Mouse (Mus musculus) CH12.LX (cell line): ENCODE data around the gene Dgka. TPM values are rescaled to one million over a fixed set of nuclear protein-coding genes. Genes with fewer than 3 reads are reported as not detected.

Source experiments
- DNase-seq: peaks from one replicate; pipeline ENCODE4 v3.0.0-alpha.2; 2013; ENCODE audit errors: extremely low read depth
- H3K27ac ChIP-seq: 2 replicates; pipeline ENCODE4 v1.5.1; 2012; ENCODE audit warnings: low read depth, mild to moderate bottlenecking, control low read depth, moderate library complexity; ENCODE audit not compliant: insufficient read depth
- H3K27me3 ChIP-seq: replicated peaks from 2 replicates; pipeline ENCODE3; 2012; ENCODE audit warnings: inconsistent platforms
- H3K36me3 ChIP-seq, 2 experiments: replicated peaks in 1 of 2; 2 replicates each; pipeline versions ENCODE3 to v1.6.1; 2012; ENCODE audit warnings: inconsistent platforms in 1 of 2, low read length in 1 of 2, mild to moderate bottlenecking in 1 of 2, mixed read lengths in 1 of 2, moderate library complexity in 1 of 2; ENCODE audit not compliant: control insufficient read depth in 1 of 2, insufficient read depth in 1 of 2
- H3K4me1 ChIP-seq, 2 experiments: 2 replicates each; pipeline ENCODE4 v1.6.1; 2012; ENCODE audit warnings: inconsistent platforms in 1 of 2, moderate library complexity in 1 of 2; ENCODE audit not compliant: insufficient read depth in 2 of 2, control insufficient read depth in 1 of 2
- H3K4me2 ChIP-seq: 2 replicates; pipeline ENCODE4 v1.6.1; 2012; ENCODE audit warnings: low read depth, mild to moderate bottlenecking, control low read depth; ENCODE audit not compliant: poor library complexity, insufficient read depth, severe bottlenecking
- H3K4me3 ChIP-seq, 3 experiments: fragments of 150-350 bp in 1 of 3; sonication (generic) in 1 of 3; replicated peaks in 1 of 3; 2 replicates each; pipeline versions ENCODE3 to v1.5.1; 2011 to 2012; ENCODE audit warnings: low read depth in 2 of 3, low read length in 2 of 3, mild to moderate bottlenecking in 2 of 3, moderate library complexity in 2 of 3, control low read depth in 1 of 3, improper control_type of control experiment in 1 of 3, inconsistent platforms in 1 of 3, mixed read lengths in 1 of 3; ENCODE audit not compliant: poor library complexity in 1 of 3
- H3K79me2 ChIP-seq: replicated peaks from 2 replicates; pipeline ENCODE4 v1.6.1; 2012; ENCODE audit warnings: mild to moderate bottlenecking, moderate library complexity; ENCODE audit not compliant: control insufficient read depth, poor library complexity, insufficient read depth, severe bottlenecking; ENCODE audit errors: extremely low read depth
- H3K9ac ChIP-seq: 2 replicates; pipeline ENCODE4 v1.6.1; 2012; ENCODE audit warnings: low read depth, mild to moderate bottlenecking, control low read depth, moderate library complexity; ENCODE audit not compliant: insufficient read depth
- H3K9me3 ChIP-seq: replicated peaks from 2 replicates; pipeline ENCODE3; 2012; ENCODE audit warnings: low read length, inconsistent platforms, mixed read lengths
- CHD2 ChIP-seq: IDR thresholded peaks from 2 replicates; pipeline ENCODE4 v1.6.1; 2011; ENCODE audit warnings: low read length, improper control_type of control experiment
- CTCF ChIP-seq, 2 experiments: IDR thresholded peaks in 1 of 2; conservative IDR thresholded peaks in 1 of 2; 2 replicates each; pipeline ENCODE4 v1.5.1; 2011 to 2012; ENCODE audit warnings: low read depth in 2 of 2, low read length in 2 of 2, improper control_type of control experiment in 1 of 2, inconsistent platforms in 1 of 2, mild to moderate bottlenecking in 1 of 2, moderate library complexity in 1 of 2
- E2F4 ChIP-seq: IDR thresholded peaks from 2 replicates; pipeline ENCODE4 v1.6.1; 2011; ENCODE audit warnings: low read depth, low read length, improper control_type of control experiment; ENCODE audit not compliant: insufficient replicate concordance
- ELF1 ChIP-seq: IDR thresholded peaks from 2 replicates; pipeline ENCODE4 v1.6.1; 2014; ENCODE audit warnings: low read depth, mild to moderate bottlenecking, inconsistent platforms, low read length, improper control_type of control experiment
- EP300 ChIP-seq: IDR thresholded peaks from 2 replicates; pipeline ENCODE4 v1.6.1; 2011; ENCODE audit warnings: low read length, improper control_type of control experiment
- HCFC1 ChIP-seq: IDR thresholded peaks from 2 replicates; pipeline ENCODE4 v1.6.1; 2012; ENCODE audit warnings: low read depth, mild to moderate bottlenecking, inconsistent platforms, low read length, improper control_type of control experiment
- IRF4 ChIP-seq: IDR thresholded peaks from 2 replicates; pipeline ENCODE4 v1.6.1; 2014; ENCODE audit warnings: low read depth, mild to moderate bottlenecking, inconsistent platforms, low read length, improper control_type of control experiment
- JUN ChIP-seq: IDR thresholded peaks from 2 replicates; pipeline ENCODE4 v1.6.1; 2011; ENCODE audit warnings: low read depth, mild to moderate bottlenecking, low read length, improper control_type of control experiment, moderate library complexity; ENCODE audit not compliant: insufficient read depth
- JUND ChIP-seq: conservative IDR thresholded peaks from 2 replicates; pipeline ENCODE4 v1.6.1; 2011; ENCODE audit warnings: low read depth, low read length, improper control_type of control experiment
- KAT2A ChIP-seq: IDR thresholded peaks from 2 replicates; pipeline ENCODE4 v1.6.1; 2012; ENCODE audit warnings: low read length, improper control_type of control experiment, inconsistent platforms; ENCODE audit not compliant: insufficient replicate concordance
- MAFK ChIP-seq: IDR thresholded peaks from 2 replicates; pipeline ENCODE4 v1.6.1; 2011; ENCODE audit warnings: low read length, improper control_type of control experiment; ENCODE audit not compliant: insufficient replicate concordance
- MAX ChIP-seq: IDR thresholded peaks from 2 replicates; pipeline ENCODE4 v1.6.1; 2011; ENCODE audit warnings: low read length, improper control_type of control experiment
- MAZ ChIP-seq: IDR thresholded peaks from 2 replicates; pipeline ENCODE4 v1.6.1; 2012; ENCODE audit warnings: low read depth, mild to moderate bottlenecking, inconsistent platforms, low read length, improper control_type of control experiment, moderate library complexity
- MEF2A ChIP-seq: IDR thresholded peaks from 2 replicates; pipeline ENCODE4 v1.6.1; 2014; ENCODE audit warnings: low read depth, mild to moderate bottlenecking, inconsistent platforms, low read length, improper control_type of control experiment, borderline replicate concordance
- NRF1 ChIP-seq: IDR thresholded peaks from 2 replicates; pipeline ENCODE4 v1.6.1; 2014; ENCODE audit warnings: low read depth, mild to moderate bottlenecking, inconsistent platforms, low read length, improper control_type of control experiment, moderate library complexity
- PAX5 ChIP-seq: IDR thresholded peaks from 2 replicates; pipeline ENCODE4 v1.6.1; 2012; ENCODE audit warnings: low read length, inconsistent platforms, mixed read lengths
- POLR2AphosphoS2 ChIP-seq: IDR thresholded peaks from 2 replicates; pipeline ENCODE4 v1.6.1; 2011; ENCODE audit warnings: low read depth, low read length, improper control_type of control experiment
- RAD21 ChIP-seq: IDR thresholded peaks from 2 replicates; pipeline ENCODE4 v1.6.1; 2011; ENCODE audit warnings: low read depth, mild to moderate bottlenecking, low read length, improper control_type of control experiment, moderate library complexity
- RCOR1 ChIP-seq: conservative IDR thresholded peaks from 2 replicates; pipeline ENCODE4 v1.6.1; 2012; ENCODE audit warnings: low read depth, mild to moderate bottlenecking, inconsistent platforms, low read length, improper control_type of control experiment
- SIN3A ChIP-seq: IDR thresholded peaks from 2 replicates; pipeline ENCODE4 v1.6.1; 2012; ENCODE audit warnings: low read length, improper control_type of control experiment, inconsistent platforms
- SMC3 ChIP-seq: IDR thresholded peaks from 2 replicates; pipeline ENCODE4 v1.6.1; 2011; ENCODE audit warnings: low read depth, low read length, improper control_type of control experiment
- TBP ChIP-seq: conservative IDR thresholded peaks from 2 replicates; pipeline ENCODE4 v1.6.1; 2011; ENCODE audit warnings: low read depth, low read length, improper control_type of control experiment
- TCF12 ChIP-seq: IDR thresholded peaks from 2 replicates; pipeline ENCODE4 v1.6.1; 2014; ENCODE audit warnings: low read depth, mild to moderate bottlenecking, inconsistent platforms, low read length, improper control_type of control experiment
- USF1 ChIP-seq: IDR thresholded peaks from 2 replicates; pipeline ENCODE4 v1.6.1; 2014; ENCODE audit warnings: low read depth, mild to moderate bottlenecking, inconsistent platforms, low read length, improper control_type of control experiment
- USF2 ChIP-seq: conservative IDR thresholded peaks from 2 replicates; pipeline ENCODE4 v1.6.1; 2011; ENCODE audit warnings: low read depth, low read length, improper control_type of control experiment
- ZC3H11A ChIP-seq: IDR thresholded peaks from 2 replicates; pipeline ENCODE4 v1.6.1; 2012; ENCODE audit warnings: low read depth, mild to moderate bottlenecking, inconsistent platforms, low read length, improper control_type of control experiment
- ZKSCAN1 ChIP-seq: IDR thresholded peaks from 2 replicates; pipeline ENCODE4 v1.6.1; 2012; ENCODE audit warnings: low read depth, inconsistent platforms, low read length, improper control_type of control experiment, borderline replicate concordance
- ZNF384 ChIP-seq: IDR thresholded peaks from 2 replicates; pipeline ENCODE4 v1.6.1; 2012; ENCODE audit warnings: low read depth, low read length, improper control_type of control experiment, inconsistent platforms
- dilution Hi-C: fragments of 300-500 bp; cut with MboI; formaldehyde crosslinking; loops from 2 replicates; pipeline ENCODE4 v1.14.3; 2020; ENCODE audit warnings: low sequenced_read_pairs; ENCODE audit not compliant: extremely low pct_unique_long_range_greater_than_20kb, extremely low pct_ligation_motif_present
- in situ Hi-C: fragments of 300-500 bp; cut with MboI; formaldehyde crosslinking; loops from 3 replicates; pipeline ENCODE4 v1.14.3; 2019; ENCODE audit warnings: low sequenced_read_pairs, low pct_ligation_motif_present, low pct_unique_long_range_greater_than_20kb, mixed read lengths
- polyA plus RNA-seq: library from polyadenylated mRNA; unstranded; fragments of >175 nt; gene quantifications from 2 replicates; pipeline ENCODE4 v1.2.1, GENCODE M21; 2012; ENCODE audit warnings: low read depth; ENCODE audit not compliant: insufficient read length
- total RNA-seq, 2 experiments: library from RNA; depleted of rRNA; stranded (reverse); fragments of 300-350 nt in 1 of 2; fragments of >200 nt in 1 of 2; gene quantifications; 2 replicates each; pipeline ENCODE4 v1.2.3; 2012 to 2014

Gene Dgka
- total and polyA plus RNA-seq, 3 experiments = 3.4 to 9.0 (median 6.6) TPM

- in situ Hi-C loops (loop anchor here (5.0 kb wide), 1 partner anchor 47 kb away; the partner anchor contains the start of gene Rps26), dilution Hi-C loops (no loop called here)
- H3K4me2 ChIP-seq = peak overlapping the region; percentile 89
- no peaks in the 10 kb centered on the region for H3K79me2 ChIP-seq
- H3K4me3 ChIP-seq = peak overlapping the region; percentile 46 to 77 (median 58)
- H3K27ac ChIP-seq = peak overlapping the region; percentile 63; the same call in 1 of the 2 replicates
- H3K4me1 ChIP-seq = peaks cover 16 to 38% of the 10 kb centered on the region in 2 experiments
- peaks cover 3% of the 10 kb centered on the region for H3K27me3 ChIP-seq
- no peaks in the 10 kb centered on the region for H3K9me3 ChIP-seq
- H3K36me3 ChIP-seq = peaks cover 9 to 20% of the 10 kb centered on the region in 2 experiments
- peak overlapping the region; percentile 51; the same call in 1 of the 2 replicates for H3K9ac ChIP-seq
- DNase-seq = peak; percentile 47
- TF ChIP-seq JUND (0 out of 2 replicates have a peak, but pooled peaks have one; percentile 18), ELF1 (no peak), RCOR1 (no peak), MAX (no peak), POLR2AphosphoS2 (no peak), ZKSCAN1 (no peak), CTCF (conservative IDR thresholded peaks at IDR 0.05 in 1 of 2, IDR thresholded peaks at IDR 0.05 in 1 of 2; ENCODE audit: low read depth in 2 of 2, low read length in 2 of 2) (peak; percentile 46 to 91; a peak in 3 of 4 replicates), TCF12 (no peak), JUN (no peak), USF2 (no peak), ZNF384 (peak; percentile 16; the same call in 1 of the 2 replicates), RAD21 (peak; percentile 96), ZC3H11A (peak; percentile 30; the same call in 1 of the 2 replicates), MAZ (no peak), SMC3 (peak; percentile 77)
These were observed 70.1 kb downstream of the Dgka start for GRCm38 (mm10) chr10:128674469-128675008.

DNA sequence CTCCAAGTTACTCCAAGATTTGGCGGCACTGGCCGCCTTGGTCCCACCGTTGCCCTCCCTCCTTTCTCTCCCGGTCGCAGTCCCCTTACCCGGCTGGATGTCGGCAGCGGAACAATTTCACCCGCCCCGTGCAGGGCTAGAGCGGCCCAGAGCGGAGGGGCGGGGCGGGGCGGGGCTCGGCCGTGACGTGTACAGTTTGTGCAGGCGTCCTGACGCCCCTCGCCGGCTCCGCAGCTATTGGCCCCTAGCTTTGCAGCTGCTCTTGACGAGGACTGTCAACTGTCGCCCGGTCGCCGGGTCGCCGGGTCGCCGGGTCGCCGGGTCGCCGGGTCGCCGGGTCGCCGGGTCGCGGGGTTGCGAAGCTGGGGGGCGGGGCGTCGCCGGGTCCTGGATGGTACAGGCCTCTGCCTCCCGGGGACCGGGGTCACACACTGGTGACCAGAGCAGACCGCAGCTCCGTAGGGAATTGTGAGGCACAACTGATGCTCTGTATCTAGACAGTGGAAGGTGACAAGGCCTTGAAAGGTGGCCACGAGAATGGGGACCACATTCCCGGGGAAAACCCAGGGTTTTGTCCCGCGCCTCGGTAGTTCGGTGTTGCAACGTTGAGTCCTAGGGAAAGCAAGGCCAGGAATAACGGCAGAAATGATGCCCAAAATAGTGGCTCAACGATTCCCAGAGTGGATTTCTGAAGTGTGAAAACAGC is 70.7 kb downstream of the Dgka start, which contains the start of gene Suox:
Suox (minus strand) TSS at position 311 of the 706 bp plus-strand sequence.
- DNase-seq = peak; percentile 86
- dilution Hi-C loops (no loop called here), in situ Hi-C loops (loop anchor here (5.0 kb wide), 1 partner anchor 47 kb away; the partner anchor contains the start of gene Rps26)
- H3K4me3 ChIP-seq = peak within 1 kb of the TSS; percentile 58 to 77 (median 71)
- peaks cover 6 to 17% of the 10 kb centered on the region in 2 experiments for H3K36me3 ChIP-seq
- H3K27me3 ChIP-seq = peaks cover 3% of the 10 kb centered on the region
- H3K27ac ChIP-seq = peak within 1 kb of the TSS; percentile 63; the same call in 1 of the 2 replicates
- no peaks in the 10 kb centered on the region for H3K79me2 ChIP-seq
- peak within 1 kb of the TSS; percentile 51 for H3K9ac ChIP-seq
- H3K9me3 ChIP-seq = no peaks in the 10 kb centered on the region
- H3K4me2 ChIP-seq = peak within 1 kb of the TSS; percentile 89
- H3K4me1 ChIP-seq = peaks cover 16 to 40% of the 10 kb centered on the region in 2 experiments
- TF ChIP-seq HCFC1 (peak; percentile 29; the same call in 1 of the 2 replicates), TBP (no peak), MAFK (no peak), SMC3 (peak; percentile 18; the same call in 1 of the 2 replicates), IRF4 (no peak; the same call in 1 of the 2 replicates), CHD2 (no peak), POLR2AphosphoS2 (no peak), SIN3A (peak; percentile 31; the same call in 1 of the 2 replicates), PAX5 (no peak), USF1 (no peak), MEF2A (0 out of 2 replicates have a peak, but pooled peaks have one; percentile 4), EP300 (no peak; the same call in 1 of the 2 replicates), JUND (no peak), NRF1 (0 out of 2 replicates have a peak, but pooled peaks have one; percentile 14), ZKSCAN1 (no peak), KAT2A (0 out of 2 replicates have a peak, but pooled peaks have one; percentile 54), CTCF (conservative IDR thresholded peaks at IDR 0.05 in 1 of 2, IDR thresholded peaks at IDR 0.05 in 1 of 2; ENCODE audit: low read depth in 2 of 2, low read length in 2 of 2) (no peak), MAZ (peak; percentile 40; the same call in 1 of the 2 replicates), E2F4 (no peak), ZNF384 (no peak)
